Mouse (Mus musculus): ENCODE measurements around the gene Pnck.

Gene Pnck

GRCm38 (mm10) chrX:73639901-73640469 lies 19.9 kb downstream of the Pnck start:
- in situ Hi-C loops (cut with MboI, MseI), result no loop called here

DNA sequence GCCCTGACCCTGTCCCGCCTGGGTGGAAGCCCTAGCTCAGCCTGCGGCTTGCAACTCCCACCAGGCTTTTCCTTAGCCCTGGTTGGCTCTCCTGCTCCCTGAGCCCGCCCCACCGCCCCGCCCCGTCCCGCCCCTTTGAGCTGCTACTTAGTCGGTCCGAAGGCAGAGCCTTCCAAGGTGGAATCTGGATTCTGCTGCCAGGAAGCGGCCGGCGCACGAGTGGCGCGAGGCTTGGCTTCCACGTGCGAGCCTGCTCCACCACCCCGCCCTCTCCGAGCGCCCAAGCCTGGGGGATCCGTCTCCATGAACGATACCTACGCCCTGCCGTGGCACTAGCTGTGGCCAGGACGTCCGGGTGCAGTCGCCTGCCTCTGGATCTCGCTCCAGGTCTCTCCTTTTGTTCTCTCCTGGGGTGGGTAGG lies 20.7 kb downstream of the Pnck start, which contains the start of gene Dusp9:
Gene Dusp9, plus strand, starts transcription at position 165 of the 421 bp plus-strand sequence.
- in situ Hi-C loops (cut with MboI, MseI), result no loop called here

- in situ Hi-C loops (cut with MboI, MseI), result no loop called here
Observed at GRCm38 (mm10) chrX:73637415-73637814, 22.5 kb downstream of the Pnck start.

GRCm38 (mm10) chrX:73635425-73635824 lies 24.5 kb downstream of the Pnck start:
- in situ Hi-C loops (cut with MboI, MseI), result no loop called here

DNA sequence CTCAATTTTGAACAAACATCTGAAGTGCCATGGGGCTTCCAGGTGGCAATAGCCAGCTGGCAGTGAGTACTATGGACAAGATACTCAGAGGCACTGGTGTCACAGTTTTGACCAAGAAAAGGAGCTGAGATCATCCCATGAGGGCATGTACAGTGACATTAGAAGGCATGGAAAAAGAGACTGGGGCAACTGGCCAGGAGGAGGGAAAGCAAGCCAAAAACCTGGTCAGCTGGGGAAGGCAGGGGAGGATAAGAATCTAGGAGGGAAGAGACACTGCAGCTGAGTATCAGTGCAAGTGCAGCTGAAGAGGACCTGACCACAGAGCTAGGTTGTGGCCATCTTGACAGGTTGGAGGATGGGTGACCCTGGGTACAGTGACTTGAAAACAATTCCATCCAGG lies 32.9 kb downstream of the Pnck start:
- in situ Hi-C loops (cut with MboI, MseI), result no loop called here

DNA sequence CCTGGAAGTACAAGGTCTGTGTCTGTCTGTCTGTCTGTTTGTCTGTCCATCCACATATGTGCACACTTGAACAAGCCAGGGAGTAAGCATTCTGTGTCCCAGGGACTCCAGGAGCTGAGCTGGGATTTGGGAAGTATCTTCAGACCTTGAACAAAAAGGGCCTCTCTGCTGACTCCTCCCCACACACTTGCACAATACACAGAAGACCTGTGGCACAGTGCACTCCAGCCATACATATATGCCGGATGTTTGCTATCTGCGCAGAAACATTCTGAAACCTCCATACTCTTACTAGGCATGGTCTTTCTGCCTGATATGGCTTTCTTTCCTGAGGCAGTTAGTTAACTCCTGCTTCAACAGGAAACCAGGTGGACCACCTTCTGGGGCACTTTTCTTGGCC lies 40.0 kb downstream of the Pnck start:
- in situ Hi-C loops (cut with MboI, MseI), result no loop called here

DNA sequence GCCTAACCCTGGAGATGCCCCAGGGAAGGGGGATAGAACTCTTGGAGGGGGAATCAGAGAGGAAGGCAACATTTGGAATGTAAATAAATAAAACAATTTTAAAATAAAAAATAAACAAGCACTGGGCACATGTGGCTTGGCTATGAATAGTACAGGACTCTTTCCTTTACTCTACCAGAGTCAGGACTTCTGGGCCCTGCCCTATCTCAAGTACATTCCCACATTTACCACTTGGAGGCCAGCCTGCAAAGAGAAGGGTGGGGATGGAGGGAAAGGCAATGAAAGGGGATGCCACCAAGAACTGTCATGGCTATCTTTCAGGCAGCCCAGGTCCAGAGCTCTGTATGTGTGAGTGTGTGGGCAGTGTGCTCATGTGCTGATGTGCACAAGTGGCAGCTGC lies 40.5 kb downstream of the Pnck start:
- in situ Hi-C loops (cut with MboI, MseI), result no loop called here

GRCm38 (mm10) chrX:73615876-73616275 lies 44.0 kb downstream of the Pnck start:
- in situ Hi-C loops (cut with MboI, MseI), result no loop called here

GRCm38 (mm10) chrX:73613665-73614064 lies 46.3 kb downstream of the Pnck start:
- in situ Hi-C loops (cut with MboI, MseI), result no loop called here

Data from T-helper 1 cell (primary cell).